Mouse (Mus musculus) CH12.LX (cell line): ENCODE measurements around the gene Ccdc146.

Source experiments
- CTCF ChIP-seq, 2 experiments: IDR thresholded peaks in 1 of 2; conservative IDR thresholded peaks in 1 of 2; 2 replicates each; pipeline ENCODE4 v1.5.1; 2011 to 2012; ENCODE audit warnings: low read depth in 2 of 2, low read length in 2 of 2, improper control_type of control experiment in 1 of 2, inconsistent platforms in 1 of 2, mild to moderate bottlenecking in 1 of 2, moderate library complexity in 1 of 2
- EP300 ChIP-seq: IDR thresholded peaks from 2 replicates; pipeline ENCODE4 v1.6.1; 2011; ENCODE audit warnings: low read length, improper control_type of control experiment
- MYC ChIP-seq: IDR thresholded peaks from 2 replicates; pipeline ENCODE4 v1.6.1; 2011; ENCODE audit warnings: low read depth, mild to moderate bottlenecking, improper control_type of control experiment, low read length

- TF ChIP-seq EP300 = no peak
- TF ChIP-seq CTCF (conservative IDR thresholded peaks at IDR 0.05 in 1 of 2, IDR thresholded peaks at IDR 0.05 in 1 of 2; ENCODE audit: low read depth in 2 of 2, low read length in 2 of 2) = no peak
- no peak for TF ChIP-seq MYC
Measured at GRCm38 (mm10) chr5:21413322-21413721, 11.2 kb downstream of the Ccdc146 start.
